Mouse (Mus musculus) right cerebral cortex, postnatal 10 days (tissue): ENCODE data around the gene Tmem106c.
A peak's percentile ranks its signal among the peaks of the same experiment; 100 is the strongest.

Source experiments
- DNase-seq, 2 experiments: peaks; one replicate each; pipeline ENCODE4 v3.0.0; 2021; ENCODE audit warnings: low spot score in 2 of 2

Gene Tmem106c

DNA sequence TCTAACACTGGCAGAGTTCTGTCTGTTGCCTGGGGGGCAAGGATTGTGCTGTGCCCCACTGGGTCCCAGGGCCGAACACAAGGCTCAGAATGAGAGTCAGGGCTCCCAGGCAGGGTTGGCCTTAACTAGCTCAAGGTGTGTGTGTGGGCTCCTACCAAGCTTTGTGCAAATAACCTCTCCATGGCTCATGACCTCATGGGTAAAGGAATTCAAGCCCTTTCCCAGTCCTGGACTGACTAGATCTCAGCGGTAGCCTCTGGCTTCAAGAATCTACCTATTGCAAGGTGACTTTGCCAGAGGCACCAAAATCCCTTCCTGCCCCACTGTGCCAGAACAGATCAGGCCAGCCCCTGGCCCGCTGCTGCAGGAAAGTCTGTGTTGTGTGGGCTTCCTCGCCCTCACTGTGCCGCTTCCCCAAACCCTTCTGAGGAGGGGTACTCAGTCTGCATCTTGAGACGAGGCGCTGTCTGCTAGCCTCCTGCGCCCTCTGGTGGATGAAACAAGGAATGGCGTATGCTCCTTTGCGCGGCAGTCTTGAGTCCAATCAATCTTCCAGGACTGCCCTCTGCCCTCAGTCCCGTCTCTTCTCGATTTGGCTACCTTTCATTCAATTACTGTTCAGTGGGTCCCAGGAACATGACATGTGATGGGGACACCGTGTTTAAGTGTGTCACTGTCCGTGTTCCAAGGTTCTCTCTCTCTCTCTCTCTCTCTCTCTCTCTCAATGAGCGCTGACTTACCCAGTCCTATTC is 11.7 kb upstream of the Tmem106c start:
- peak; percentile 65 to 75 for DNase-seq

DNA sequence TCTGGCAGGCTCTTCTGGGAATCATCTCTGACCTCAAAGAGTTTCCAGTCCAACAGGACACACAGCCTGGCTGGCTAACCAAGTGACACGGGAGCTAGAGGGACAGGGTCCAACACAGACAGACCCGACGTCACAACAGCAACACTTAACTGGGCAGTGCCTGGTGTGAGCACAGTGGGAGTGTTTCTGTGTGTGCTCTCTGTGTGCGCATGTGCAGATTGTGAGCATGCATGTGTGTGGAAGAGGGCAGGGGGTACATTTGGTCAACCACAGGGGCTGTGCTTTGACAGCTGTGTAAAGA is 11.2 kb upstream of the Tmem106c start:
- no peak for DNase-seq

DNA sequence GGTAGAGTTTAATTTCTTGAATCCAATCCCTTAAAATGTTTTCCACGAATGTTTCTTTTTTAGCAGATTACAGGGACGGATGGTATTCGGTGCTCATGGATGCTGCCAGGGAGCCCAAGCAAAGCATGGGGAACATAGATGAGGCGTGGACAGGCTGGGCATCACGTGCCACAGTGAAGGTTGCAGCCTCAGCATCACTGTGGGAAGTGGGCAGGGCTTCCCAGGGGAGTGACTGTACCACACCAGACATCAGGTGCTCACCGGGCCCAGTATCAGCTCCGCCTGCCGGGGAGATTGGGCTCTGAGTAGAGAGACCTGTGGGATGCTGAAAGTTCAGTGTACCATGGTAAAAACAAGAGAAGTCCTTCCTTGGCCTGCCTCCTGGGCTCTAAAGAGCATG is 9.3 kb upstream of the Tmem106c start:
- DNase-seq, result peak in 1 of 2 experiments; percentile 15

DNA sequence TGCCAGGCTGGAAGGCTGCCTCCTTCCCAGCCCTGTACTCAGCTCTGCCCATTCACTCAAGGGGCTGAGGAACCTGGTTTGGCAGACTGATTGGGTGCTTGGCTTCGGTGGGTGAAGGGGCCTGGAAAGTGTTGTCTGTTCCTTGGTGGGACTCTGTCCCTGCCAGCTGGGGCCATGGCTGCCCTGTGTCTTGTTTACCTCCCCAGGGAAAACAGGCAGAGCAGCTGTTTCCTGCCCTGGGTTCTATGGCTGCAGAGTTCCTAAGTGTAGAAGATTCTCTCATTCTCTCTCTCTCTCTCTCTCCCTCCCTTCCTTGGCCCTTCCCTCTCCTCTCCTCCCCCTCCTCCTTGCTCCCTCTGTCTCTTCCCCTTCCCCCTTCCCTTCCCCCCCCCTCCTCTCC is 8.7 kb upstream of the Tmem106c start:
- DNase-seq, result peak in 1 of 2 experiments; percentile 21

DNA sequence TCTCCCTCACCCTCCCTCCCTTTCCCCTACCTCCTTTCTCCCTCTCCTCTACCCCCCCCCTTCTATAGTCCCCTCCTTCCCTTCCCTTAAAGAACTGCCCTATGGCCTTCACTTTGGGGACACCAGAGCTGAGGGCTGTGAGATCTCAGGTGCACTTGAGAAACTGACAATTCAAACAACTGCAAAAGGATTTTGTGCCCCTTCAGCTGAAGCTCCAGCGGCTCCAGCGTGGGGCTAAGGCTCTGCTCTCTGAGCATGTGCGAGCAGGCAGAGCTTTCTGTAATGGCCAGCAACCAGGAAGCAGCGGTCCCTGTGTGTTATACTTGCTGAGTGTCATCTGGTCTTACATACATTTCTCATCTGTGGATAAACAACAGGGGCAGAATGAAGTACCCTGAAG is 8.3 kb upstream of the Tmem106c start:
- peak in 1 of 2 experiments; percentile 15 for DNase-seq

DNA sequence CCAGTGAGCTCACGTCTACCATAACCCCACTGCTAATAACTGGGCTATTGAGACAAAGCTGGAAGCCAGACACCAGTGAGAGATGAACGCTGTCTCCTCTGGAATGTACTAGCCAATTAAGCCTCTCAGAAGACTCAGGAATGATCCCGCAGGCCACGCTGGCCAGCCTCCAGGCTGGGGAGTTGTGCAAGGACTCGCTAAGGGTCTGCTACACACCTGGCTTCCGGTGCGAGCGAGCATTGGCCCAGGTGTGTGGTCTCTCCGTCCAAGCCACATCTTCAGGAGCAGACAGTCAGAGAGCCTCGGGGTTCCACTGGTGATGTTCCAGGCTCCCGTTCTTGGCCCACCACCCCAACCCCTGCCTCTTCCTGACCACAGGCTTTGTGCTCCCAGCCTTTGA is 7.6 kb upstream of the Tmem106c start:
- peak in 1 of 2 experiments; percentile 18 for DNase-seq

DNA sequence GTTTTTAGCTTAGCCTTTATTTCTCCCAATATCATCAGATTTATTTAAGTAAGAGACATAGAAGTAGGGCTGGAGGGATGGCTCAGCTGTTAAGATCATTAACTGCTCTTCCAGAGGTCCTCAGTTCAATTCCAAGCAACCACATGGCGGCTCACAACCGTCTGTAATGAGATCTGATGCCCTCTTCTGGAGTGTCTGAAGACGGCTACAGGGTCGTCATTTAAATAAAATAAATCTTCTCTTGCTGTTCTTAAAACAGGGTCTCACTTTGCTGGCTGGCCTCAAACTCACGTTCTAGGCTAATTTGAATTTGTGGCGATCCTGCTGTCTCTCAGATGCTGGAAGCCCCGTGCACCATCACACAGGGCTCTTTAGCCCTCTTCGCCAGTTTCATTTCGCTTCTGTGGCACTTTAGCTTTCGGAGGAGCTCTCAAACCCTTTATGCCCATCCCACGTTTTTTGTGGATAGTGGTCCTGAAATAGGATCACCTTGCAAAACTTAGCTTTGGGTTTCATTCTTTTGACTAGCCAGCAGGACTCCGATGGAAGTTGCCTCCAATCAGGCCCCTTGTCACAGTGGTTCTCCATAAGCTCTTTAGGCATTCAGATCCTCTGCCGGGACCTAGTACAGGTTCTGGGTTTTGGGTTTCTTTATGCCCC is 541 bp upstream of the Tmem106c start:
- DNase-seq, result no peak

DNA sequence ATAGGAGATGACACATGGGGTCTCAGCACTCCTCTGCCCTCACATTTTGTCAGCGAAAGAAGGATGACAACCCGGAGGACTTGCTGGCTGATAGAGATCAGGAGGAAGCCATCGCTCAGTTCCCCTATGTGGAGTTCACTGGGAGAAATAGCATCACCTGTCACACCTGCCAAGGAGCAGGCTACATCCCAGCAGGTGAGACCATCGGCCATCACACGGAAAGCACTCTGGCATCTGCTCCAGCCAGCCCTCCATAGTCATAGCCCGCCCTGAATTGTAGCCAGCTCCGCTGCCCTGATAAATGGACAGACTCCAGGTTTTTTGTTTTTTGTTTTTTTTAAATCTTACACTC is 812 bp downstream of the Tmem106c start:
- DNase-seq, result peak in 1 of 2 experiments; percentile 41

DNA sequence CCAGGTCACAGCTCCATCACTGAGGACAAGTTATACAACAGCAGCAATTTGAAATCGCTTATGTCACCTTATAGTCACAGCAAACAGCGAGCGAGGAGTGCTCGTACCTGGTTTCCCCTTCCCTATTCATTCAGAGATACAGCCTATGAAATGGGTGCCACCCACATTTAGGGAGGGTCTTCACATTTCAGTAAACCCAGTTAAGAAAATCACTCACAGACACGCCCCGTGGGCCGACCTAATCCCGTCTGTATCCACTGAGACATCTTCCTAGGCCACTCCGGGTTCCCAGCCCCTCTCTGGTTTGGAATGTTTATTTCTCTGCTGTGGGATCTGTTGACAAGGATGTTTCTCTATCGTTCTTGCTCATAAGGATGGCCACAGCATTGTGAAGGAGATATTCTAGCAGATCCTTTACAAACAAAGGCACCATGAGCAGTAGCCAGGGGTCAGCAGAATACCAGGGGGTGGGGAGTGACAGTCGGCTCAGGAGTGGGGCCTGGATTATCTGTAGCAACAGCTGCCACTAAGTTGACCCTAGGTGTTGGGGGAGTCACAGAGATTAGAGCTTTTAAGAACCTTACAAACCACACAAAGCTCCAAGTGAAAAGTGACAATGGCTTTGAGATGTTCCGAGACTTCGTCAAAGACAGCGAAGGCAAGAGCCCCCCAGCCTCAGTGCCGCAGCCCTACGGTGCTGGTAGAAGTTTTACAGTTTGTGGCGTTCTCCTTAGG is 1.5 kb downstream of the Tmem106c start:
- no peak for DNase-seq

DNA sequence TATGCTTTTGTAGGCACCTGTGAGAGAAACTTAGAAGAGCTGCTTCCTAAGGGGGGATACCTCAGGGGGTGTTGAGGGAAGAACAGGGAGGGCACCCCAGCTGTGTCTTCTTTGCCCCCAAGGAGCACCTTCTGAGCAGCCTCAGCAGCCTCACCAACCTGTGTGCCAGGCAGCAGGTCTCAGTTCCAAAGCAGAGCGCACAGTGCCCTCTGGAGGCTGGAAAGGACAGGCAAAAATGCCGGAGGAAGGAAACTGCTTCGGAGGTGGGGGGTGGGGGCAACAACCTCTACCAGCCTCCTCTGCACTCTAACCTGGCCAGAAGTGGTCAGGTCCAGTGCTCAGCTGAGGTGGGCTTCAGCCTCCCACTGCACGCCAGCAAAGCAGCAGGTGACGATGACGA is 6.3 kb downstream of the Tmem106c start:
- DNase-seq, result no peak

DNA sequence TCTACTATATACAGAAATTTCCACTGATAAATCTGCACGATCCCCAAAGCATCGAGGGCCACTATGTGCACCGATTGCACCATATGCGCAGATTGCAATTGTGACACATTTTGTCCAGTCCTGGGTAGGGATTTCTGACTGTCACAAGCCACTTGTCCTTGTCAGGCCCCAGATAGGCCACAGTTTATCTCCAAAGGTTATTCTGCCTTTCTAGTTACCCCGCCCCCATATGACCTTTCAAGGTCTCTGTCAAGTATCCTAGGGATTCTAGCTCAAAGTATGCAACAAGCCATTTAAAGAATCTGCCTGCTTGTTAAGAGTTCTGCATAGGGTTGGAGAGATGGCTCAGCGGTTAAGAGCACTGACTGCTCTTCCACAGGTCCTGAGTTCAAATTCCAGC is 8.6 kb downstream of the Tmem106c start:
- no peak for DNase-seq

DNA sequence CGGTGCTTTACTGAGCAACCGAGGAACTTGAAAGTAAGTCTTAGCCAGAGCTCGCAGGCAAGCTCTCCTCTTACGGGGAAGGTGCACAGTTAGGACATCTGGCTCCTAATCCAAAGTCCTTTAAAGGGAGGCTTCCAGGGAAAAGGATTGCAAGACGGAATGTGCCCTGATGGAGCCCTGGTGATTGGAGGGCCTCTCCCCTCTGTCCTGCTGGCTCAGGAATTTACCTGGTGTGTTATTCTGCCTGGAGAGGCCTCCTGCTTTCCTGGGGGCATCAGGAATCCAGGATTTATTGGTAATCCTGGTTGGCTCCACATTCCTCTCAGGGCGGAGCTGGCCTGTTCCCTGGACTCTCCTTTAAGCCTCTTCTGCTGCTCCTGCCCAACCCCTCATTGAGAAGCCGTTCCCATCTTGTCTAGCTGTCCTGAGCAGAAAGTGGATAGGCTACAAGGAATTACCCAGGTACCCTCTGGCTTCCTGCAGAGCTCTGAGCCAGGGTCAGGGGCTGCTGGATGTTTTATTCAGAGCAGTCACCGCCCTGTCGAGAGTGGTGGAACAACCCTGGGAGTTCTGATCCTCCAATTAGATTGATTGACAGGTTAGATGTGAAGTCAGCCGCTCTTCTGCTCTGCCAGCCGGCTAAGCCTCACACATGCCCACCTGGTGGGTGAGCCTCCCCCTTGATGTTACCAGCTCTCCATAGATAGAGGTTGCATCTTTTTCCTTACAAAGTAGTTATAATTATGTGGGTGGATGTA is 9.4 kb downstream of the Tmem106c start:
- no peak for DNase-seq

DNA sequence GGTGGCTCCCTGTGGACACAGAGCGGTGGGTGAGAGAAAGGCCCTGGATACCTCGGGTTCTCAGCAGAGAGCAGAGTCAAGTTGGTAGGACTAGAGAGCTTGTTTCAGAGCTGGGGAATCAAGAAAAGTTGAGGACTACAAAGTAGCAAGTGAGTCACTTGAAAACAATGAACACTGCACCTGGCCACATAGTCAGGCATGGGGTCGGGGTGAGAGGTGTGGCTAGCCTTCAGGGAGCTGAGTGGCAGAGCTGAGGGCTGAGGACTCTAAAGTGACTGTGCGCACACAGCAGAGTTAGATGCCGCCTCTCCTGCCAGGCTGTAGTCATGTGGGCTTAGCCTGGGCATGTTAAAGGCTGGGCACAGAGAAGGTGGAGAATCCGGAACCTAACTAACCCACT is 17.6 kb downstream of the Tmem106c start:
- no peak for DNase-seq

DNA sequence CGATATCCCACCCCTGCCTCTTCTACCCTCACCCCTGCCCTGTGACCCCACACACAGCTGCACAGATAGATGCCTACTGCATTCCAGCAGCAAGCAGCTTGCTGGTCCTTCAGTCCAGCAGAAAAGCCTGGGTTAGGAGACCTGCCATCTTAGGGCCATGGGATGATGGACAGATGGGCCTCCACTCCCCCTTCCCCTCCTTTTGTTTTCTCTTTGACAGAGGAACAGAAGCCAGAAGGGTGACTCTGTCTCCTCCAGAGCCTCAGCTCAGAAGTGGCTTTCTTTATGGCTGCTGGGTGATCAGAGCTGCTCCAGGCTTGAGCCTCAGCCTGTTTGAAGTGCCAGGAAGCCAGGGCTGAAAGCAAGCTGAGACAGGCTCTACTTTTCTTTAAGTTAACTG is 25.5 kb downstream of the Tmem106c start:
- DNase-seq, result no peak

DNA sequence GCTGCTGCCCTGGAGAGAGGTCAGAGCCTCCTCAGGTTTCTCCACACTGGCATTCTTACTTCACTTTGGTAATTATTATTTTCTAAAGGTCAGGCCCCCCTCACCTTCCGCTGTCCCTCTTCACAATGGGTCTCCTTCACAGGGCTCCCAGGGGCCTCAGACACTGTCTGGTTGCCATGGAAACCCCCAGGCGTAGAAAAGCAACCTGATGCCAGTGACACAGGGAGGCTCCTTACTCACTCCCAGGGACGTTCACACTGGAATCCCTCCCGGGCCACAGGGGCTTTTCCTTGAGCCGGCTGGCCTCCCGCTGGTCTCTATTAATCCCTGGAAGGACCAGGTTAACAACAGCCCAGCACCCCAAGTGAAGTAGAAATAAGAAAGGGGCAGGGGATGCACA is 26.1 kb downstream of the Tmem106c start:
- no peak for DNase-seq

DNA sequence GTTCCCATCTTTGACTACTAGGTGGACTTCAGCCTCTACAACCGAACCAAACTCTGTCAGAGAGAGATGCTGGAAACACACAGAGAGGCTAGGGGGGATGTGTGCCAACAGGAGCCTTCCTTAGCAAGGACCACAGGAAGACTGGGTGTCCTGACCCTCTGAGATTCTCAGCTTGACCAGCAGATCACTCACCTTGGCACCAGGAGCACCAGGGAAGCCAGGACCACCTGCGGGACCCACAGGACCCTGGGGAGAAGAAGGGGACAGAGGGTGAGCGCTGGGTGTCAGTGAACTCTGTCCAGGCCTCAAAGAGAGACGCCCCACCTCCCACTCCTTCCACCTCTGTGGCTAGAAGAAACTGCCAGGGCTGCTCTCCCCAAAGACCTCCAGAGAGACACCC is 26.7 kb downstream of the Tmem106c start:
- DNase-seq, result no peak

DNA sequence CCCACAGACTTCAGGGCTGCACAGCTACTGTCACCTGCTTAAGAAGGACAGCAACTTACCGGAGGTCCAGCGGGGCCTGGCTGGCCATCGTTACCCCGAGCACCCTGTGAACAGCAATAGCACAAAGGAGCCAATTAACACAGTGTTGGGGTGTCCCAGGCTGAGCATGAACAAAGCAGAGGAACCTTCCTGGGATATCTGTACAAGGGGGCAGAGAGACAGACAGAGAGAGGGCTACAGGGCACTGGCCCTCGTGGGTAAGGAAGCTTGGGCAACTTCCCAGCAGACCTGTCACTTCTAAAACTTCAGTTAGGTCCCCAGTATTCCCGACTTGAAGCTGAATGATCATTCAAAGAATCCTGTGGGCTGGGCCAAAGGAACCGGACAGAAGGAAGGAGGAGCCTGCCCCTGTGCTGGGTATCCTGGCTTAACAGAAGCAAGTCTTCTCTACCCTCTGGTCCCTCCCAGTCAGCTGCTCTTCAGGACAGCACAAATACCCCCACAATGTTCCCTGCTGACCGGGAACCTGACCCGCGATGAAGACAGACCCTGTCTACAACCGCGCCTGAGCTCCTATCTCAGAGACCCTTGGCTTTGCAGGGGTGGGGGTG is 27.4 kb downstream of the Tmem106c start:
- no peak for DNase-seq

DNA sequence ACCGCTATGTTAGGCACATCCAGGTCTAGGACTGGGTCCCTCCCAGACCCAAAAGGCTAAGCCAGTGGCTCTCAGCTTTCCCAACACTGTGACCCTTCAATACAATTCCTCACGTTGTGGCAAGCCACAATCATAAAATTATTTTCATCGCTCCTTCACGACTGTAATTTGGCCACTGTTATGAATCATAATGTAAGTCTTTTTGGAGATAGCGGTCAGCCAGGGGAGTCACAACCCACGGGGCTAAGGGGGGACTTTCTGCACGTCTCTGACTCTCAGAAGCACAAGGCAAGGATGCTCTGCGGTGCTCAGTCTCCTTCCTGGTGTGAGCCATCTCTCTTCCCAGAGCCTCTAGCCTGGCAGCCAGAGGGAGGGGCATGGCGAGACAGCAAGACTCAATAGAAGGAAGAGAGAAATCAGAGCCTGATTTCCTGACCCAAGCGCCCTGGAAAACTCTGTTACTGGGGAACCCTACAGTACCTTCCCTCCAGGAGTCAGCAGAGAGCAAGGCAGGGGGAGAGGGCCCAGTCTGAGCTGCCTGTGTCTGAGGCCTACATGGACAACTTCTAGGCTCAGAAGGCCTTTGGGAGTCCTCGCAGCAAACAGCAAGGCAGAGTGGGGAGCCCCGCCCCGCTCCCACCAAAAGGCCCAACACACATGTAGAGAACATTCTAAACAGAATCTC is 28.2 kb downstream of the Tmem106c start:
- DNase-seq, result no peak

DNA sequence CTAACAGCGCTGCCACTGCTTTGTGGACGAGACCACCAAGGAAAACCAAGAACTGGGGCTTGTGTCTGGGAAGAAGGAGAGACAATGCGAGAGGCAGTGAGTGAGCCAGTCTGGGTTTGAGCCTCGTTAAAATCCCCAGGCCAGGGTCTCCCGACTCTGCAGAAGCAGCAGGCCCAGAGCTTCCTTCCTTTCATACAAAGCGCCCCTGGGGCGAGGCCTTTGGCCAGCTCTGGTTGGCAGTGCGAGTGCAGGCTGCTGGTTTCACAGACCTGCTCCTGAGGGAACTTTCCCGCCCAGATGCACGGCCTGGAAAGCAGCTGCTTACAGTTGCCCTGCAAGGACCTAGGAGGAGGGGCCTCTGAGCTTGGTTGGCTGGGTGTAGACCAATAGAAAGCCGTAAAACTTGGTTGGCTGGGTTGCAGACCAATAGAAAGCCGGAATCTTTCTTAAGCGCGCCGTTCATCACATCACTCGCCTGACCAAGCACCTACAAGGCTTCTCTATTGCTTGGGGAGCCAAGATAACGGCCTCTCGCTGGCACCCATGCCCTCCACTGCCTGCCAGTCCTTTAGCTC is 28.8 kb downstream of the Tmem106c start:
- peak; percentile 90 to 94 for DNase-seq

DNA sequence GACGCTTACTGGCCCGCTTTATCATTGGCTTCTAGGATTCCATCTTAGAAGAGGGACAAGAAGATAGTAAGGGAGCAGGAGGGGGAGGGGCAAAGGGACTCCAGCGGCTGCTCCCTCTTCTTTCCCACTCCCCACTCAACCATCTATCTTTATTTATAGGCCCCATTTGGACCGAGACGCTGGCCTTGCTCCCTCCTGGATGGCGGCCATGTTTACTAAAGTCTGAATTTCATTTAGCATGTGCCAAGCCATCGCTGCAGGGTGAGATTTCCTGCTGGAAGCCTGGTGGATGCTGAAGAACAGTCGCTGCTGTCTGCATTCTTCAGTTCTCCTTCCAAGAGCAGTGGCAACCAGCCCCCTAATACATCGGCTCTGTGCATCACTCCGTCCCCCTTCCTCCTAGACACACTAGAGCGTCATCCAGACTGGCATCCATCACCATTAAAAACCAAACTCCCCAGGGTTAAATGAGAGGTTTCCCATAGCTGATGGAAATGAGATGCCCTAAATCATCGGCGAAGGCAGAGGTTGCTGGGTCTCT is 32.8 kb downstream of the Tmem106c start:
- peak; percentile 83 to 84 for DNase-seq

DNA sequence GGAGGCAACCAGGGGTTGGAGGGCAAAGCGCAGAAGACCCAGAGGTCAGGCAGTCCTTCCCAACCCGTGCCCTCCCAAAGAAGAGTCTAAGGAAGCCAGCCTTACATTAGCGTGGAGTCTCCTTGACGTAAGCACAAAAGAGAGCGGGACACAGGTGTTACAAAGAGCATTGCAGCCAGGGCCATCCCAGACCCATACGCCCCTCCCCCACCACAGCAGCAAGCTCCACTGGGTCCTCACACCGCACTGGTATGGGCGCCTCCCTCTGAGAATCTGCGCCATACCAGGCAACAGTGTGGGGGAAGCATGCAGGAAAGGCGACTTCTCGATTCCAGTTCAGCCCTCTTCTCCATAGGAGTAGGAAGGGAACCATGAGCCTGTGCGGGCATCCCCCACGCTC is 35.5 kb downstream of the Tmem106c start:
- no peak for DNase-seq
